Mouse (Mus musculus): Measurements from ENCODE around the gene Boll. TPM values are rescaled to one million over a fixed set of nuclear protein-coding genes. Genes with fewer than 3 reads are reported as not detected.

Gene Boll
- polyA plus RNA-seq, 1 experiment: not detected

DNA sequence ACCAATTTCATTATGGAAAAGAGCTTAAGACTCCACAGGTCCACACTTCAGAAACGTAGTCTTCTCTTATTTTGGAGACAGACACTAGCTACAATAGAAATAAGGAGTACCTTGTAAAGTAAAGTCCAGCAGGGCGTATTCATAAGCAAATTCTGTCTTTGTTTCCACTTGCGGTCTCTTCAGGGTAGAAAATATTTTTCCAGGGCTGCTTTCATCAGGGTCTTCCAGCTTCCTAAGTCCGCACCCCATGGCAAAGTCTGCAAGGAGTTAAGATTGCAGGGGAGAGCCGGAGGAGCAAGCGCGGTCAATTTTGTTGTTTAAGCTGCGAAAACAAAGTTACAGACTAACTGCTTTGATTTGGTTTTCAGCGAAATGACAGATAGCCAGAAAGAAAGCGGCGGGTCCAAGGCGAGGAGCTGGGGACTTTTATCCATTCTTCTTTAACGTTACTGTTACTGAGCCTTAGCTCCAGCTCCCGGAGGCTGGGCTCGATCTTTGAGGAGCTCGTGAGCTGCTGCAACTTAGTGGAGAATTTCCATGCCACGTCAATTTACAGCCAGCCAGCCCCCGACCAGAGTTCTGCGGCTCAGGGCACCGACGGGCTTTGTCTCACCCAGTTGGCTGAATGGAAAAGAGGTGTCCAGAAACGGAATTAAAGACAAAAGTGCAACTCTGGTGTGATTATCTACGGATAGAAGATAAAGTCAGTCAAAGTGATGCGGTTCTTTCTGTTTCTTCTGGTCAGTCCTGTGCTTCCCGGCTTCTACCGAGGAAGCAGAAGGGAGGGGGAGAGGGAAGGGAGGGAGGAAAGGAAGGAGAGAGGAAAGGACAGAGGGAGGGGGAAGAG is 137.0 kb downstream of the Boll start, which contains the start of gene Rftn2:
Gene Rftn2 (minus strand): TSS at position 772 of the 847 bp plus-strand sequence.
- Histone ChIP-seq H3K4me1 (ENCODE audit: control insufficient read depth, insufficient read depth, insufficient read length, low read length) (peaks cover 3% of the 10 kb centered on the region; the same call in 1 of the 2 replicates), H3K4me3 (ENCODE audit: insufficient read depth, low read depth, low read length) (peak within 1 kb of the TSS; percentile 61), H3K27ac (replicated peaks; ENCODE audit: low read depth, low read length) (peak within 1 kb of the TSS; percentile 54)

DNA sequence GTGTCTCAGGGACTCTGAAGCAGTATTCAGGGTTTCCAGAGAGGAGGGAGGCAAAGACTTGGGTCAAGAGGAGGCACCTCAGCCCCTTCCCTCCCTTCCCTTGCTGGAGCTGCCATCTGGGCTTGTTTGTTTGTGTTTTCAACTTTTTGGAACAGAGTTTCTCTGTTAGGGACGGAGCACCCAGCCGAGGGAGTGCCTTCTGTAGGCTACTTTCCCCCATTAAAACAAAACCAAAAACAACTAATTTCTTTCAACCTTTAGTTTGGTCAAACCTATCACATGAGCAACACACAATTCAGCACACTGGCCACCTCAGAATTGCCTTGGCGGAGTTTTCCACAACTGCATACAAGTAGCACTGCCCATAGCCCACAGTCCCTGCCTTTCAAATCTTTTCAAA is 137.9 kb downstream of the Boll start:
- H3K4me1 ChIP-seq (ENCODE audit: control insufficient read depth, insufficient read depth, insufficient read length, low read length): peaks cover 3% of the 10 kb centered on the region; the same call in 1 of the 2 replicates
- peak overlapping the region; percentile 52 for H3K4me3 ChIP-seq (ENCODE audit: insufficient read depth, low read depth, low read length)
- H3K27ac ChIP-seq (replicated peaks; ENCODE audit: low read depth, low read length): 0 out of 2 replicates have a peak overlapping the region, but pooled peaks have one; percentile 43

DNA sequence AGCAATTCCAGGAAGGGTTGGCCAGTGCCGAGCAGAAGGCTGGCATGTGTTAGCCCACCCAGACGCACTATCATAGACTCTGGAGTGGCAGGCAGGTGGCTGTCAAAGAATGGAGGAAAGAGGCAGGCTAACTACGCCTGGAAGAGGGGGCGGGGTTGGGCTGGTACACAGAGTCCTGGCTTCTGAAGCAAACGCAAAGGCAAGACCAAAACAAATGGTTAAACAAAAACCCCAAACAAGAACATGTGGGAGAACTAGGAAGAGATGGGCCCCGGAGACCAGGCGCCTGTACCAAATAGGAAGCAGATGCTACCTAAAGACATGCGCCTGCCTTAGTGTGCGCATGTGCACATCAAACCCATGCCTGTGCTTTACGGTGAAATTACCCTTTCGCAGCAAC is 139.2 kb downstream of the Boll start:
- Histone ChIP-seq H3K27ac (replicated peaks; ENCODE audit: low read depth, low read length) (no peak overlapping the region), H3K4me3 (ENCODE audit: insufficient read depth, low read depth, low read length) (no peak overlapping the region)

DNA sequence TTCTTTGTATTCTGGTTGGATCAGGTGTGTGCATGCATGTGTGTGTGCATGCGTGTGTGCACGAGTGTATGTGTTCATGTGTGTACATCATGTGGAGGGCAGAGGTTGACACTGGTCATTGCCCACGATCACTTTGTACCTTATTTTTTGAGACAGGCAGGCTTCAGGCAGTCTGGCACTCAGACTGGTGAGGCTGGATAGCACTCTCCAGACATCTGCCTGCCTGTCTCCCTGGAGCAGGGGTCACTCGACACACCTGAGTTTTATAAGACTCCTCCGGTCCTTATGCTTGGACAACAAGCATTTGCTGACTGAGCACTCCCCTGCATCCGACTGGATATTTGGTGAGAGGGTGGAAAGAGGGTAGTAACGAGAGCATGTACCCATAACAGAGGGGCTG is 140.2 kb downstream of the Boll start:
- no peak overlapping the region for H3K4me3 ChIP-seq (ENCODE audit: insufficient read depth, low read depth, low read length)
- peaks cover 3% of the 10 kb centered on the region; the same call in 1 of the 2 replicates for H3K4me1 ChIP-seq (ENCODE audit: control insufficient read depth, insufficient read depth, insufficient read length, low read length)
- H3K27ac ChIP-seq (replicated peaks; ENCODE audit: low read depth, low read length): no peak overlapping the region

More for the DNA sequence above, 139.2 kb downstream of the Boll start:
- H3K4me1 ChIP-seq (ENCODE audit: control insufficient read depth, insufficient read depth, insufficient read length, low read length): peaks cover 3% of the 10 kb centered on the region; the same call in 1 of the 2 replicates

DNA sequence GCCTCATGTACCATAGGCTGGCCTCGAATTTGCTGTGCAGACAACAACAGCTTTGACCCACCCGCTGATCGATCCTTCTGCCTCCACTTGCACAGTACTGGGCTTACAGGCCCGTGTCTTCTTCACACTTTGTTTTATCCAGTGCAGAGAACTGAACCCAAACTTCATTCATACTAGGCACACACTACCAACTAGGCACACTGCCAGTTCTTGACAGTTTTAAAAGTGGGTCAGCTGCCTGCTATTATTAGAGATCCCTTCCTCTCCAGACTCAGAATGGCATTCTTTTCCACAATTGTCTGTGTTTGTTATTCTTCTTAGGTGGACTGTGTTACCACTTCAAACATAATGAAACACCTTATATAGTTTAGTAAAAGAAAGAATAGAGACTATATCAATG is 141.9 kb downstream of the Boll start:
- peaks cover 3% of the 10 kb centered on the region; the same call in 1 of the 2 replicates for H3K4me1 ChIP-seq (ENCODE audit: control insufficient read depth, insufficient read depth, insufficient read length, low read length)
- H3K4me3 ChIP-seq (ENCODE audit: insufficient read depth, low read depth, low read length): no peak overlapping the region
- H3K27ac ChIP-seq (replicated peaks; ENCODE audit: low read depth, low read length): no peak overlapping the region

DNA sequence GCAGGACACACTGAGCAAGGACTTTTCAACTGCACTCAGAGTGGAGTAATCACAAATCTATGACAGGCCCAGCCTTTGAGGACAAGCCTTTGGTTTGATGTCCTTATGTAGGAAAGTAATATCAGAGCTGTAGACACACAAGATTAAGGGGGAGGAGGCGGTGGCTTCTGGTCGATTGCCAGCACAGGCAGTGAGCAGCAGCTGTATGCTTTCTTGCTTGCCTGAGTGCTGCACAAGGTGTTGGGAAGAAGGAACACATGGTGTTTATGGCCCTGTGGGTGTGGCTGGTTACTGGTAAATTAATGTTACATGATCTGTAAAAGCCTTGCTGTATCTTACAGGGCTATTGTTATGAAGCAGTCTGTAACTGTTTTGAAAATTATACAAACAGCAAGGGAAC is 146.1 kb downstream of the Boll start:
- Histone ChIP-seq H3K4me3 (ENCODE audit: insufficient read depth, low read depth, low read length) (no peak overlapping the region), H3K27ac (replicated peaks; ENCODE audit: low read depth, low read length) (no peak overlapping the region), H3K4me1 (ENCODE audit: control insufficient read depth, insufficient read depth, insufficient read length, low read length) (peaks cover 2% of the 10 kb centered on the region; the same call in 1 of the 2 replicates)

DNA sequence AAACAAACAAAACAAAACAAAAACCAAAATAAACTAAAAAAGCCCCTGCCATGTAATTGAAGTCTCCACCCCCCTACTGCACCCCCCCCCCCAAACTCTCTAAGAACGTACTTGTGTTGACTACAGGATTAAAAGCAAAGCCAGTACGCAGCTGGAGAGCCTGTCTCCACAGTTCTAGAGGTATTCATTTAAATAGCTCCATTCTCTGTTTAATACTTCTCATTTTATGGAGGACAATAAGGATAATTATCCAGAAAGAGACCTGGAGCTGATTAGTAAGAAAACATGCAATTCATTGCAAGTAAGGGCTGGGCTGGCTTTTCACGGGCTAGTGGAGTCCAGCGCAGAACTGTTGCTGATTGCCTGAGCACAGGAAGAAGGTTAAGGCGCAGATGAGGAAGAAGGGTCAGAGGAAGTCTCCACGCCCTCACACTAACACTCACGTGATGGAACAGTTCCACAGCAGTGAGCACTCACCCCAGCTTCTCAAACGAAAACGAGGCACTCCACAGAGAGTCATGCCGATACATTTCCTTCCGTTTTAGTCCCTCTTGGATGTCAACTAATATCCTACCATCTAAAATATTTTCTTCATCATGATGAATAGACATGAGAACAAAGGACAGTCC is 148.0 kb downstream of the Boll start:
- H3K4me1 ChIP-seq (ENCODE audit: control insufficient read depth, insufficient read depth, insufficient read length, low read length): no peaks in the 10 kb centered on the region; the same call in 1 of the 2 replicates
- 0 out of 2 replicates have a peak overlapping the region, but pooled peaks have one; percentile 24 for H3K27ac ChIP-seq (replicated peaks; ENCODE audit: low read depth, low read length)
- H3K4me3 ChIP-seq (ENCODE audit: insufficient read depth, low read depth, low read length): no peak overlapping the region

DNA sequence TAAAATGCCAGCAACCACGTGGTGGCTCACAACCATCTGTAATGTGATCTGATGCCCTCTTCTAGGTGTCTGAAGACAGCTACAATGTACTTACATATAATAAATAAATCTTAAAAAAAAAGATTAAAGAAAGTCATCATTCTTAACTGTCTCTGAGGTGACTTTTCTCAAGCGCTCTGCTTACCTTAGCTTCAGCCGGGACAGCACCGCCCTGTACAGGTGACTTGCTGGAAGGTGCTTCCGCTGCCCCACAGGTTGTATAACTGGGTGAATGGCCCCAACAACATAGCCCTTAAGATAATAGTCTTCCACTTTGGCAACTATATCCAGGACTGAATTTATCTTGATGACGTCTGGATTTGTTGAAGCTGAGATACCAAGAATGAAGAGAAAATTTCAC is 149.3 kb downstream of the Boll start:
- no peak overlapping the region for H3K4me3 ChIP-seq (ENCODE audit: insufficient read depth, low read depth, low read length)
- H3K27ac ChIP-seq (replicated peaks; ENCODE audit: low read depth, low read length): no peak overlapping the region
- no peaks in the 10 kb centered on the region; the same call in 1 of the 2 replicates for H3K4me1 ChIP-seq (ENCODE audit: control insufficient read depth, insufficient read depth, insufficient read length, low read length)

DNA sequence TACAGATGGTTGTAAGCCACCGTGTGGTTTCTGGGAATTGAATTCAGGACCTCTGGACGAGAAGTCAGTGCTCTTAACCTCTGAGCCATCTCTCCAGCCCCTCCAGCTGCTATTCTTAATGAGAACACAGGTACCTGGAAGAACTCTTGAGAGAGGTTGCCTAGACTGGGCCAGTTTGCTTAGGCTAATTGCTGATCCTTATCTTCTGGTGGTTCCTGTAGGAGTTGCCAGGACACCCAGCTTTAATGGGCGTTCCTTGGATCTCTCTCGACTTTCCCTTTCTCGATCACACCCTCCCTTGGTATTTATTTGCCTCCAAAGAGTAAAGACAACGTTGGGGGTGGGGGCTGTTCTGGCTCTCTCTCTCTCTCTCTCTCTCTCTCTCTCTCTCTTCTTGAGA is 149.8 kb downstream of the Boll start:
- Histone ChIP-seq H3K4me3 (ENCODE audit: insufficient read depth, low read depth, low read length) (no peak overlapping the region), H3K4me1 (ENCODE audit: control insufficient read depth, insufficient read depth, insufficient read length, low read length) (no peaks in the 10 kb centered on the region; the same call in 1 of the 2 replicates), H3K27ac (replicated peaks; ENCODE audit: low read depth, low read length) (no peak overlapping the region)

DNA sequence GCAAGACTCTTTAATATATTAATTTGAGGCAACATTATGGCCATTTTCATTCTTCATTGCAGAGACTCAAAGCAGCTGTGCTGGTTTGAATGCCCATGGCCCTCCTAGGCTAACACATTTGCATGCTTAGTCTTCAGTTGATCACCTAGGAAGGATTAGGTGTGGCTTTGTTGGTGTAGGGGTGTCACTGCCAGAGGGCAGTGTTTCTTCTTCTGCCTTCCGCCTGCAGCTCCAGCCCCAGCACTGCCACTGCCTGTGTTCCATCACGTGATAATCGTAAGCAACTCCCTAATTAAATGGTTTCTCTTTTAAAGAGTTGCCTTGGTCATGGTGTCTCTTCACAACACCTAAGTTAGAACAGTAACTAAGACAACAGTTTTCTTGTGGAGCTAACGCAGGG is 150.5 kb downstream of the Boll start:
- Histone ChIP-seq H3K4me3 (ENCODE audit: insufficient read depth, low read depth, low read length) (no peak overlapping the region), H3K4me1 (ENCODE audit: control insufficient read depth, insufficient read depth, insufficient read length, low read length) (no peaks in the 10 kb centered on the region; the same call in 1 of the 2 replicates), H3K27ac (replicated peaks; ENCODE audit: low read depth, low read length) (no peak overlapping the region)

DNA sequence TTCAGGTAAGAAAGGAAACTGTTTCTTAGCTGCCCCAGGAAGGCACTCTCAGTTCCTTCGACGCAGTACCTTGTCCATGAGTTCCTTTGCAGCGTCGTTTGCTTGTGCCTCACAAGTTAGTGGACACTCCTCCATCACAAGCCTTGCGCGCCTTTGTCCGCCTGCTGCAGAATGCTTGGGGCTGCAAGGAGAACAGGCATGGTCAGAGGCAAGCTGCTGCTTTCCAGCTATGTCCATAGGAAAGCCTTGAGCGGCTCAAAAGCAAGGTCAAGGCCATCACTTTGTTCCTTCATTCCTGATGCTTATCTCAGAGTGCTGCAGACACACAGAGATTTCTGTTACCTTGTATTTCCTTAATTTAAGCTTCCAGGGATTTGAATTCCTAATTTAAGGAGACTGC is 152.2 kb downstream of the Boll start:
- H3K4me3 ChIP-seq (ENCODE audit: insufficient read depth, low read depth, low read length): no peak overlapping the region
- no peaks in the 10 kb centered on the region; the same call in 1 of the 2 replicates for H3K4me1 ChIP-seq (ENCODE audit: control insufficient read depth, insufficient read depth, insufficient read length, low read length)
- no peak overlapping the region for H3K27ac ChIP-seq (replicated peaks; ENCODE audit: low read depth, low read length)

DNA sequence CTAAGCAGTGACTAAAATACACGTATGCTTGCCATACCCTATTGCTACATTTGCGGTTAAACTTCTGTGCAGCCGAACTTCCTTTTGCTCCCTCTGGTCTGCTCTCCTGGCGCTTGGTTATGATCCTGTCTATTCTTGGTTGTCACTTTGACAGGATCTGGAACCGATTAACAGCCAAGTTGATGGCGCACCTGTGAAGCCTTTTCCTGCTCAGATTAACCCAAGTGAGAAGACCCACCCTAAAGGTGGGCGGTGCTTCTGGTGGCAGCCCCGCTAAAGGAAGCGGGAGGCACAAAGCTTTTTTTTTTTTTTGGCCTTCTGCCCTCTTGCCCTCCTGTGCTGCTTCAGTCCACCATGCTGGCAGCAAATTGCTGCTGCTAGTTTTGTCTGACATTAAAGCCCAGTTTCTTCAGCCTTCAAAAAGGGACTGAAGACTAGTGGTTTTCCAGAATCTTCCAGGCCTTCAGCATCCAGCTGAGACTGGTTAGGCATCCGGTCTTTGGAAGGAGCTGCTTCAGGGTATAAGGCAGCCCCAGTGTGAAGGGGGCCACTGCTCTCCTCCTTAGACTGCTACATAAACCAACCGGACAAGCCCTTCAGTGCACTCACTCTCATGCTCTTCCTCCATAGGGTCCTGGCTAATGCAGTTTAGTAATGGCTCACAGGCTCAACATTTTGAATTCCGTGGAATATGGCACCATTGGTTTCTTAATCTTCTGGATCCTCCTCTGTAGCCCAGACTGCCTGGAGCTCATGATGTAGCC is 152.9 kb downstream of the Boll start:
- no peak overlapping the region for H3K27ac ChIP-seq (replicated peaks; ENCODE audit: low read depth, low read length)

DNA sequence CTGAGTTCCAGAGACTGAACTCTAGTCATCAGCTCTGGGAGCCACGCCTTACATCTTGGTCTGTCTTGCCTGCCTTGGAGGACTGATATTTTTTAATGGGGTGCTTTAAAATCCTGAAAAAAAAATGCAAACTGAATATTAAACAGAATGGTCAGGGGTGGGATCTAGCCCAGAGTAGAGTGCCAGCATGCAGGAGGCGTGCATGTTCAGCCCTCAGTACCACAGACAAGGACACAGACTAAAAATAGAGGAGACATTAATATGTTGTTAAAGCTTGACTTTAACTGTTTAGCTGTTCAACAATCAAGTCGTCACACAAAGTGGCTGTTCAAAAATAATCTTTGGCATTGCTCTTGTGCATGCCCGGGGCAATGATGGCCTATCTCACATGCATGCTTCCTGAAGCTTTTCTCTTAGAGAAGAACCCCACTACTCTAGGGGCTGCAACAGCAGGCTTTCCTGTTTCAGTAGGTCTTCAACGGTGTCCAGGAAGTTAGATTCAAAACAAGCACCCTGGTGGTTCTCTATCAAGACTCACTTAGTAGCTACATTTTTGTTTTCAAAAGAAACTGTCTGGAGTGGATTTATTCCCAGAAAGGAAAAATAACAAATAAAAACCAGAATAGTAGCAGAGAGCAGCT is 154.6 kb downstream of the Boll start:
- no peak overlapping the region for H3K4me3 ChIP-seq (ENCODE audit: insufficient read depth, low read depth, low read length)
- no peak overlapping the region for H3K27ac ChIP-seq (replicated peaks; ENCODE audit: low read depth, low read length)
- no peaks in the 10 kb centered on the region for H3K4me1 ChIP-seq (ENCODE audit: control insufficient read depth, insufficient read depth, insufficient read length, low read length)

More for the DNA sequence above, 152.9 kb downstream of the Boll start:
- Histone ChIP-seq H3K4me1 (ENCODE audit: control insufficient read depth, insufficient read depth, insufficient read length, low read length) (no peaks in the 10 kb centered on the region), H3K4me3 (ENCODE audit: insufficient read depth, low read depth, low read length) (no peak overlapping the region)

DNA sequence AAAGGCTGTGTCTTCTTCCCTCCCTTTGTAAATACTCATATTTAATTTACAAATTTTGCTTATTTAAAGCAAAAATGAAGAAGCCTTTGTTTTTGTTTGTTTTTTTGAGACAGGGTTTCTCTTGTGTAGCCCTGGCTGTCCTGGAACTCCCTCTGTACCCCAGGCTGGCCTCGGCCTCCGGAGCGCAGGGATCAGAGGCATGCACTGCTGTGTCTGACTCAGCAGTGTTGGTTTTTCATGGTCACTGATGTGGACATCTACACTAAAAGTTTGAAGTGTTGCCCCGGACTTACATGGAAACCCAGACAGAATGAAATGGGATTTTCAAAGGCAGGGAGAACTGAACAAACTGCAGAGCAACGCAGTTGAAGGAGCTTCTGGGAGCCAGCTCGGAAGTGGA is 155.7 kb downstream of the Boll start:
- Histone ChIP-seq H3K4me3 (ENCODE audit: insufficient read depth, low read depth, low read length) (no peak overlapping the region), H3K27ac (replicated peaks; ENCODE audit: low read depth, low read length) (no peak overlapping the region), H3K4me1 (ENCODE audit: control insufficient read depth, insufficient read depth, insufficient read length, low read length) (no peaks in the 10 kb centered on the region)
